Mouse (Mus musculus) frontal cortex, postnatal 14 days (tissue): ENCODE results near the gene Vps52.
"Not testable (repeated sequence)": the region's sequence is repeated elsewhere in the genome, so short reads cannot be mapped to it uniquely, and the experiment has no call there.

ENCODE experiments used
- DNase-seq, 2 experiments: peaks; one replicate each; pipeline ENCODE4 v3.0.0; 2022; ENCODE audit warnings: low spot score in 2 of 2

Vps52 gene

DNA sequence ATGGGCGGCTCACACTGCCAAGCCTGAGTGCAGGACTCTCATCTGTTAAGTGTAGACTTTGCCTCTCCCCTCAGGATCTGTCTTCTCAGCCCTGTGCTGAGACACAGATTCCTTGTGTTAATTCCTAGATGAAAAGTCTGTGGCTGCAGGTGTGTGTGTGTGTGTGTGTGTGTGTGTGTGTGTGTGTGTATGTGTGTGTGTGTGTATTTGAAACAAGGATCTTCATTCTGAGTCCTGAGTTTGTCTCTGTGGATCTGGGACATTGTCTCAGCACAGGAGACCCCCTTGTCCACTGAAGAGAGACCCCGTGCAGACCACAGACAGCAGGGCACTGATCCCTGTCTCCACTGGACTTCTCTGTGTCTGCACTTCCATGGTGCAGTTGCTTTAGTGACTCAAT is 45.2 kb downstream of the Vps52 start:
- DNase-seq = not testable (repeated sequence)

DNA sequence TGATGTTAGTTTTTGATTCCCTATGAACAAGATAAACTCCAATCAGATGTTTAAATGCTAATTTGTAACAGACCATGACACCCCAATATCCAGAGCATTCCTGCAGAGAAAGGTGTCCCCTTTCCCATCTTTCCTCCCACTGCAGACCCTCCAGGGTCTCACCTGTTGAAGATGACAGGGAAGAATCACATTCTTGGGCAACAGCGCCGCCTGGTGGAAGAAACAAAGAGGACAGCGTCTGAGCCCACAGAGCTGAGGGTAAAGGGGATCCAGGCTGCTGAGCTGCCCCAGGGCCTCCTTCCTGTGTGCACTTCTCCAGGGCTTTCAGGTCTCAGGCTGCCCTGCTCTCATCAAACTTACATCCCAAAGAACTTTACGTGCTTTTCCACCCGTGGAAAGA is 47.8 kb downstream of the Vps52 start:
- DNase-seq = peak in 1 of 2 experiments; percentile 19

DNA sequence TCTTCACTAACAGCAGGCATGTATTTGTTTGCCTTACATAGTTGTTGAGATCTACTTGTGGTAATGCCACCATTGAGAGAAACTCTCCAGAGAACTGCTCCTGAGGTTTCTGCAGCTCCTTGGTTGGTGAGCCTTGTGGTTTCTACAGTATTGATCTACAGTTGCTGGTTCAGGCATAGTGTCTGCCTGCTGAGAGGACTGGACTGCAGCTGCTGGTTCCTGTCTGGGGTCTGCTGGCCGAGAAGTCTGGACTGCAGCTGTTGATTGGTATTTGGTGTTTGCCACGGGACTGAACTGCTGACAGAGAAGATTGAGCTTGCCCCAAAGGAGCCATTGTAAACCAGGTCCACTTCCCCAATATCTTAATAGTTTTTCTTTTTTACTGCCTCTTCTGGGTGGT is 51.0 kb downstream of the Vps52 start:
- DNase-seq = no peak

DNA sequence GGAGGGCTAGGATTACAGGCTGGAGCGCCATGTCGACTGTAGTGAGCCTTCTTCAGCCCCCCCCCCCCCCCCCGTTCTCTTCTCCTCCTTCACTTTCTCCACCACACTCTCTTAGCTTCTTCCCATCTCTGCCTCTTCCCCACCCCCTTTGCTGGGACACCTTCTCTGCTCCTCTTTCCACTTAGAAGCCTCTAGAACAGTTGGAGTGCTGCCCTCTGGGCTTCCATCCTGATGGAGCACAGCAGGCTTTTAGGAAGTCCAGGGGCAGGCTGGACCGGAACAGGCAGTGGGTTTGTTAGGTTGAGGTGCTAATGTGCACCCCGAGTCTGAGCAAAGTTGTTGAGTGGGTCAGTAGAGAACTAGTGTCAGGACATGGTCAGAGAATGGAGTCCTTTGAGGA is 54.5 kb downstream of the Vps52 start:
- DNase-seq = no peak

DNA sequence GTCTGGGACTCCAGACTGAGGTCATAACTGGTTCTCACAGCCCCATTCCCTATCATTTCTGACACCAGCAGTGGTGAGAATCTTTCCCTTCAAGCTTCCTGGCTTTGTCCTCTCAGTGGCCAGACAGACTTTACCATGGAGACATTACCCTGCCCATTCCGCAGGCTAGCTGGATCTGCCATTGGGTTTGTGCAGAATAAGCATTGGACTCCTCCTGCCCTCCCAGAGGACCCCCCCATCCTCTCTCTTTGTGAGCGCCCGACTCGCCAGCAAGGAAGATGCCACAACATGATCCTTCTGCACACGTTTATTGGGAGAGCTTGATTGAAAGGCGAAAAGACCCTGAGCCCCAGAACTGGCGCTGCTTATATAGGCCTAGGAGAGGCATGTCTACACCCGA is 57.8 kb downstream of the Vps52 start:
- DNase-seq = no peak
